Mouse (Mus musculus): ENCODE data around the gene Zfp526. TPM values are rescaled to one million over a fixed set of nuclear protein-coding genes. Genes with fewer than 3 reads are reported as not detected.

The Zfp526 gene
- total and polyA plus RNA-seq, 3 experiments = 2.2 to 7.0 (median 6.5) TPM

DNA sequence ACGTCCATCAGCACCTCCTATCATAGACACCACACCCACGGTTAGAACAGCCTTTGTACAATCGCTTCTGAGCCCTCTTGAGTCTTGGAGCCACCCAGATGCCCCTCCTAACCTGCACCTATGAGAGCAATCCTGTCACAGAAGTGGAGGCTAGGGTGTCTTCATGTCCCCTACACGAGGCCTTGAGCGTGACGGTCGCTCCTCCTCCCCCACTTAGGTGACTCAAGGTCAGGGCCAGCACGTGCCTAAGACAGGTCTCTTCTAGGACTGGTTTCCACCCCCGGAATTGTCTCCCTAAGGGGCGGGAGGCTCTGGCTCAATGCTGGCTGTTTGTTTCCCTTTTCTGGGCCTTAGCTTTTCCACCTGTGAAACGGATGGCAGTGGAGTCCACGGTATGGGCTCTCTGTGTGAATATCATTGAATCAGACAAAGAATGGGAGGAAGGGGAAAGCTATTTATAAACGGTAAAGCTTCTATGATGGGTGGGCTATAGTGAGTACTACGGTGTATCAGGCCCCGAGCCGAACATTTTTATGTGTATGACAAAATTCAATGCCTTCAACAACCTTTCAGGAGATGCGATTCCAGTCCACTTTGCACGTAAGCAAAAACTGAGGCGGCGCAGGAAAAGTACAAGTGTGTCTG is 646 bp upstream of the Zfp526 start, which contains the start of gene Dedd2:
Dedd2 (minus strand) TSS at position 159 of the 645 bp plus-strand sequence.
- Histone ChIP-seq H3K4me2 (ENCODE audit: insufficient read depth, low read depth, poor library complexity, severe bottlenecking) (peak within 1 kb of the TSS; percentile 87), H3K9me3 (replicated peaks; ENCODE audit: low read length) (no peaks in the 10 kb centered on the region), H3K9ac (ENCODE audit: insufficient read depth, low read depth) (peak within 1 kb of the TSS; percentile 69), H3K27ac (ENCODE audit: insufficient read depth, low read depth) (peak within 1 kb of the TSS; percentile 34), H3K79me2 (replicated peaks; ENCODE audit: control insufficient read depth, extremely low read depth, insufficient read depth, poor library complexity, severe bottlenecking) (peaks cover 9% of the 10 kb centered on the region), H3K4me3 (replicated peaks in 1 of 3; ENCODE audit: low read depth in 2 of 3, low read length in 2 of 3, poor library complexity in 1 of 3) (peak within 1 kb of the TSS; percentile 73 to 86 (median 86)), H3K36me3 (replicated peaks in 1 of 2; ENCODE audit: control insufficient read depth in 1 of 2, insufficient read depth in 1 of 2, low read length in 1 of 2) (peaks cover 22 to 40% of the 10 kb centered on the region in 2 experiments), H3K27me3 (replicated peaks) (no peaks in the 10 kb centered on the region), H3K4me1 (ENCODE audit: control insufficient read depth in 1 of 2, insufficient read depth in 2 of 2) (peaks cover 3 to 41% of the 10 kb centered on the region in 2 experiments; a peak in 3 of 4 replicates)
- in situ Hi-C loops (cut with MboI; ENCODE audit: low pct_ligation_motif_present, low pct_unique_long_range_greater_than_20kb, low sequenced_read_pairs) (no loop called here), dilution Hi-C loops (cut with MboI; ENCODE audit: extremely low pct_ligation_motif_present, extremely low pct_unique_long_range_greater_than_20kb, low sequenced_read_pairs) (no loop called here)
- TF ChIP-seq BHLHE40 (IDR thresholded peaks at IDR 0.05; ENCODE audit: low read depth, low read length) (peak; percentile 97), POLR2AphosphoS2 (IDR thresholded peaks at IDR 0.05; ENCODE audit: low read depth, low read length) (no peak), MAX (IDR thresholded peaks at IDR 0.05; ENCODE audit: low read length) (0 out of 2 replicates have a peak, but pooled peaks have one; percentile 54), MEF2A (IDR thresholded peaks at IDR 0.05; ENCODE audit: borderline replicate concordance, low read depth, low read length) (no peak), ZMIZ1 (IDR thresholded peaks at IDR 0.05; ENCODE audit: low read depth, low read length) (peak; percentile 6; the same call in 1 of the 2 replicates), TCF12 (IDR thresholded peaks at IDR 0.05; ENCODE audit: low read depth, low read length) (no peak), MYC (IDR thresholded peaks at IDR 0.05; ENCODE audit: low read depth, low read length) (peak; percentile 71)
- peak; percentile 45 for DNase-seq (ENCODE audit: extremely low read depth)

DNA sequence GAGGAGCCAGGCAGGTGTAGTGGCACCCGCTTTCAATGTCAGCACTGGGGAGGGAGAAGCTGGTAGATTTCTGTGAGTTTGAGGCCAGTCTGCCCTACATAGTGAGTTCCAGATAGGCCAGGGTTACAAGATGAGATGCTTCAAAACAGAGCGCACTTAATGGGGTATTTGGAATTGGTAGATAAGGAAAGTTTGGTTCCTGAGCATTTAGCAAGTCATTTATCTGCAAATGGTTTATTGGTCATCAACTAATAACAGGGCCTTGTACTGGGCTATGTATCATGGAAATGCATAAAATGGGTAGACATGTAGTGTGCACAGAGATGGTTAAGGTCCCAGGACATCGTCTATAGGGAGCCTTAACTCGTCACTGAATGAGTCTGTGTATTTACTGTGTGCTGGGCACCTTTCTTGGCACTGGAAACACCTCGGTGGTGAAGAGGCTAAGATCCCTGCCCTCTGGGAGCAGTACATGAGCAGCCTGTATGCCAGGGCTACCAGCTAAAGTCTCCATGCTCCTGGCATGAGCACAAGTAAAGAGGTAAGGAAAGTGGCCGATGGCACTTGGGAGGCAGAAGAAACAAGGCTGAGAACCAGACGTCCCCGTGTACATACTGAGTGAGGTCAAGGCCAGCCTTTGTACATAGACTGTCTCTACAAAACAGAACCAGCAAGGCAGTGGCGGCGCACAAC is 1.2 kb downstream of the Zfp526 start:
- H3K27me3 ChIP-seq (replicated peaks) = no peaks in the 10 kb centered on the region
- peak overlapping the region; percentile 84 for H3K4me2 ChIP-seq (ENCODE audit: insufficient read depth, low read depth, poor library complexity, severe bottlenecking)
- in situ Hi-C loops (cut with MboI; ENCODE audit: low pct_ligation_motif_present, low pct_unique_long_range_greater_than_20kb, low sequenced_read_pairs) (no loop called here), dilution Hi-C loops (cut with MboI; ENCODE audit: extremely low pct_ligation_motif_present, extremely low pct_unique_long_range_greater_than_20kb, low sequenced_read_pairs) (no loop called here)
- H3K27ac ChIP-seq (ENCODE audit: insufficient read depth, low read depth) = no peak overlapping the region
- peak overlapping the region; percentile 39; the same call in 1 of the 2 replicates for H3K9ac ChIP-seq (ENCODE audit: insufficient read depth, low read depth)
- H3K79me2 ChIP-seq (replicated peaks; ENCODE audit: control insufficient read depth, extremely low read depth, insufficient read depth, poor library complexity, severe bottlenecking) = peaks cover 9% of the 10 kb centered on the region
- peaks cover 37 to 53% of the 10 kb centered on the region in 2 experiments for H3K36me3 ChIP-seq (replicated peaks in 1 of 2; ENCODE audit: control insufficient read depth in 1 of 2, insufficient read depth in 1 of 2, low read length in 1 of 2)
- peaks cover 5 to 38% of the 10 kb centered on the region in 2 experiments for H3K4me1 ChIP-seq (ENCODE audit: control insufficient read depth in 1 of 2, insufficient read depth in 2 of 2)
- H3K4me3 ChIP-seq (replicated peaks in 1 of 3; ENCODE audit: low read depth in 2 of 3, low read length in 2 of 3, poor library complexity in 1 of 3) = no peak overlapping the region
- H3K9me3 ChIP-seq (replicated peaks; ENCODE audit: low read length) = no peaks in the 10 kb centered on the region
- TF ChIP-seq MXI1 (IDR thresholded peaks at IDR 0.05; ENCODE audit: low read depth, low read length) = no peak
- no peak for TF ChIP-seq E2F4 (IDR thresholded peaks at IDR 0.05; ENCODE audit: insufficient replicate concordance, low read depth, low read length)
- TF ChIP-seq CTCF (conservative IDR thresholded peaks at IDR 0.05 in 1 of 2, IDR thresholded peaks at IDR 0.05 in 1 of 2; ENCODE audit: low read depth in 2 of 2, low read length in 2 of 2) = no peak
- TF ChIP-seq MAZ (IDR thresholded peaks at IDR 0.05; ENCODE audit: low read depth, low read length) = no peak
- no peak for TF ChIP-seq NELFE (IDR thresholded peaks at IDR 0.05; ENCODE audit: low read depth, low read length)
- TF ChIP-seq POLR2AphosphoS2 (IDR thresholded peaks at IDR 0.05; ENCODE audit: low read depth, low read length) = no peak
- DNase-seq (ENCODE audit: extremely low read depth) = no peak
